Mouse (Mus musculus) erythroblast, embryonic 14.5 days (primary cell): ENCODE results near the gene D630003M21Rik.

Experiments used
- GATA1 ChIP-seq: IDR thresholded peaks from 2 replicates; pipeline ENCODE4 v1.6.1; 2012; ENCODE audit warnings: low read length, inconsistent platforms, mixed read lengths
- TAL1 ChIP-seq: IDR thresholded peaks from 3 replicates; pipeline ENCODE4 v1.6.1; 2012; ENCODE audit warnings: low read length, inconsistent platforms, mixed read lengths

- no peak for TF ChIP-seq GATA1
- TF ChIP-seq TAL1, result no peak
Observed at GRCm38 (mm10) chr2:158210503-158210902, 18.5 kb downstream of the D630003M21Rik start.
